Mouse (Mus musculus): ENCODE results near the gene Rnls. TPM values are rescaled to one million over a fixed set of nuclear protein-coding genes. Genes with fewer than 3 reads are reported as not detected.

Rnls gene
- polyA plus RNA-seq, 1 experiment from 2014 or later, result 8.0 TPM

DNA sequence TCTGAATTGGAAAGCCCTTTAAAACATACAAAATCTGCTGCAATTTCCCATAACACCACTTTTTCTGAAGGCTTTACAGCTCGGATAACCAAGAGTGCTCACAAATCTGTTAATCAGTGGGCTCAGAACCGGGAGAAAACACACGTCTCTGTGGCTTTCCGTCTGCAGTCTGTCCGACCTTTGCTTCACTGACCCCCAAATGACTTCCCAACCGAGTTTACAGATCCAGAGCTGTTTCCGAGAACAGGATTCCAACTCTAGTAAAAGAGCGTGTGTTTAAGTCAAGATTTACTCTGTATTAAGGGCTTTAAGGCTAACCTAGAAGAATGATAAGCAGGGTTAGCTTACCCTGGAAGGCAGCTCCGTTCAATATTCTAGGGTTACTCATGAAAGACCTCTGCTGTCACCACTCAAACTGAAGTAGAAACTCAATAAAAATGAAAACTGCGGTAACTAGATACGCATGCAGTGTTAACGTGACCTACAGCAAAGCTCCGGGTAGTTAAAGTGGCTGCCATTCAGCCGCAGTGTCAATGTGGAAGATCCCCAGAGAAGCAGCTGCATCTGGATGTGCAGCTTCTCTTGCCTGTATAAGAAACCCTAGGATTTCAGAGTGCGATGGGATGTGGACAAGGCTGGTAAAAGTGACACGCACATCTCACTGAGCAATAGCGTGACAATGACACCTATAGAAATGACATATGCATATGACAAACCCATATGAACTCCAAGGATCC, 224.4 kb downstream of the Rnls start:
- ATAC-seq, result no peak
- Histone ChIP-seq H3K4me1 (no peaks in the 10 kb centered on the region), H3K4me2 (no peak overlapping the region), H3K9ac (no peak overlapping the region), H3K36me3 (ENCODE audit: poor library complexity, severe bottlenecking) (no peaks in the 10 kb centered on the region), H3K27ac (no peak overlapping the region), H3K4me3 (no peak overlapping the region), H3K27me3 (no peaks in the 10 kb centered on the region), H3K9me3 (replicated peaks) (no peaks in the 10 kb centered on the region)
- 87% methylated on average over 17 of the region's 17 CpGs for WGBS

DNA sequence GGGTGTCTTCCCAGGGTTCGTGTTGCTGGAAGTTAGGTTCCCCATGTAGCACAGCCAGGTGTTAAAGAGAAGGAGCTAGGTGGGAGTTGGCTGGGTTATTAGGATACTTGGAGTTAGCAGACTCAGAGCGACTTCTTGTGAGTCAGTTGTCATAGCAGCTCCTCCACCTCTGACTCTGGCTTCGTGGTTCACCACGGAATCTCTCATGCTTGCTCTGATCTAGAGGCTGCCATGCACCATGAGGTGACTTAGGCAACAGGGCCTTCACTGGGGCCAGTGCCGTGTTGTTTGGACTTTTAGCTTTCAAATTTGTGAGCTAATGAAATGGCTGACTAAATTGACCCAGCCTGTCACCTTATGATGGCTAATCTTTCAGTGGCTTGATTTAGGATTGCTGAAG, 227.3 kb downstream of the Rnls start:
- Histone ChIP-seq H3K36me3 (ENCODE audit: poor library complexity, severe bottlenecking) (no peaks in the 10 kb centered on the region), H3K4me3 (no peak overlapping the region), H3K9me3 (replicated peaks) (no peaks in the 10 kb centered on the region), H3K27me3 (no peaks in the 10 kb centered on the region), H3K9ac (no peak overlapping the region), H3K27ac (no peak overlapping the region), H3K4me1 (no peaks in the 10 kb centered on the region), H3K4me2 (no peak overlapping the region)
- ATAC-seq, result no peak
- WGBS, result 87% methylated on average over 5 of the region's 5 CpGs

GRCm38 (mm10) chr19:33161903-33162302, 230.2 kb downstream of the Rnls start:
- no peak for ATAC-seq

GRCm38 (mm10) chr19:33159897-33160296, 232.2 kb downstream of the Rnls start:
- Histone ChIP-seq H3K4me2 (no peak overlapping the region), H3K27me3 (no peaks in the 10 kb centered on the region), H3K27ac (no peak overlapping the region), H3K4me1 (no peaks in the 10 kb centered on the region), H3K9ac (no peak overlapping the region), H3K4me3 (no peak overlapping the region), H3K36me3 (ENCODE audit: poor library complexity, severe bottlenecking) (no peaks in the 10 kb centered on the region), H3K9me3 (replicated peaks) (no peaks in the 10 kb centered on the region)
- ATAC-seq, result no peak
- 86% methylated on average over 2 of the region's 2 CpGs for WGBS

More at GRCm38 (mm10) chr19:33161903-33162302, 230.2 kb downstream of the Rnls start:
- Histone ChIP-seq H3K36me3 (ENCODE audit: poor library complexity, severe bottlenecking) (no peaks in the 10 kb centered on the region), H3K9me3 (replicated peaks) (no peaks in the 10 kb centered on the region), H3K4me1 (no peaks in the 10 kb centered on the region), H3K4me2 (no peak overlapping the region), H3K9ac (no peak overlapping the region), H3K4me3 (no peak overlapping the region), H3K27me3 (no peaks in the 10 kb centered on the region), H3K27ac (no peak overlapping the region)
- 97% methylated on average over 1 of the region's 1 CpGs for WGBS

- ATAC-seq, result no peak
- Histone ChIP-seq H3K27ac (no peak overlapping the region), H3K9me3 (replicated peaks) (no peaks in the 10 kb centered on the region), H3K27me3 (no peaks in the 10 kb centered on the region), H3K4me2 (no peak overlapping the region), H3K4me1 (no peaks in the 10 kb centered on the region), H3K36me3 (ENCODE audit: poor library complexity, severe bottlenecking) (no peaks in the 10 kb centered on the region), H3K9ac (no peak overlapping the region), H3K4me3 (no peak overlapping the region)
- WGBS, result 95% methylated on average over 1 of the region's 1 CpGs
Observed at GRCm38 (mm10) chr19:33159192-33159591, 232.9 kb downstream of the Rnls start.

- no peak overlapping the region for H3K9ac ChIP-seq
- H3K4me3 ChIP-seq, result no peak overlapping the region
- H3K27ac ChIP-seq, result no peak overlapping the region
- H3K4me1 ChIP-seq, result no peaks in the 10 kb centered on the region
- no peak for ATAC-seq
- no peaks in the 10 kb centered on the region for H3K27me3 ChIP-seq
- WGBS, result 85% methylated on average over 2 of the region's 2 CpGs
- no peak overlapping the region for H3K4me2 ChIP-seq
- no peaks in the 10 kb centered on the region for H3K9me3 ChIP-seq (replicated peaks)
- H3K36me3 ChIP-seq (ENCODE audit: poor library complexity, severe bottlenecking), result no peaks in the 10 kb centered on the region
Observed at GRCm38 (mm10) chr19:33158234-33158633, 233.9 kb downstream of the Rnls start.

DNA sequence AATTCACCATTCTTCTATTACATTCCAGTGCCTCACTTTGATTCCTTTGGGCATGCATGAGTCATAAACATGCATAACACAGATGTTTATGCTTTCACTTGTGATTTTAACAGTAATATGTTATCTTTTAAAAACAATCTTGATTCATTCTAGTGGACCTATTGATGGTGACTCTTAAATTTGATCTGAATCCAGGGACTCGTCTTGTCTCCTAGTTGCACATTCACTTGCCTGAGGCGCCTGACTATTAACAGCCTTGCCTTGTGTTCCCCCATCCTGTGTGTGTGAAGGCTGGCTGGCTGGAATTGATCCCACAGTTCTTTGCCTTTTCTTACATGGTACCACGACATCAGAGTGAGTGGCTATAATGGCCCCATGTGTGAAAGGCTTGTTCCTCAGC, 243.7 kb downstream of the Rnls start:
- no peak for ATAC-seq
- H3K9ac ChIP-seq, result no peak overlapping the region
- H3K27ac ChIP-seq, result no peak overlapping the region
- no peak overlapping the region for H3K4me2 ChIP-seq
- no peak overlapping the region for H3K4me3 ChIP-seq
- no peaks in the 10 kb centered on the region for H3K4me1 ChIP-seq
- no peaks in the 10 kb centered on the region for H3K27me3 ChIP-seq
- no peaks in the 10 kb centered on the region for H3K36me3 ChIP-seq (ENCODE audit: poor library complexity, severe bottlenecking)
- 81% methylated on average over 3 of the region's 3 CpGs for WGBS
- no peaks in the 10 kb centered on the region for H3K9me3 ChIP-seq (replicated peaks)

- H3K4me3 ChIP-seq, result no peak overlapping the region
Observed at GRCm38 (mm10) chr19:33143198-33143597, 248.9 kb downstream of the Rnls start.

DNA sequence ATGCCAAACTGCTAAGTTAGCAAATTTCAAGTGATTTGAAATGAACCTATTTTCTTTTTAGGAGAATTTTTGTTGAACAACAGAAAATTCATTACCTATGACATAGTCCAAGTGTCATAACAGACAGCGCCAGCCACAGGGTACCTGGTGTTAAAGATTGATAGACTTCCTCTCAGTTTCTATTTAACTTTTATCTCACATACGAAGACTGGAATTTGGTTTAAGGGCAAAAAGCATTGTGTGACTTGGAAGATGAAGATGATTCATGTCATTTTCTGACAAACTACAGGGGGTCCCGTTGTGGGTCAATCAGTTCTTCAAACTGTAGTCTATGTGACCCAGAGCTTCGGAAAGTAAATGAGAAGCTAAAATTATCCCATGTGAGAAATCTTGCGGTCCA, 254.8 kb downstream of the Rnls start:
- Histone ChIP-seq H3K36me3 (ENCODE audit: poor library complexity, severe bottlenecking) (no peaks in the 10 kb centered on the region), H3K27me3 (no peaks in the 10 kb centered on the region), H3K4me2 (no peak overlapping the region), H3K4me3 (no peak overlapping the region), H3K9me3 (replicated peaks) (no peaks in the 10 kb centered on the region), H3K9ac (no peak overlapping the region), H3K27ac (no peak overlapping the region), H3K4me1 (no peaks in the 10 kb centered on the region)
- 92% methylated on average over 5 of the region's 5 CpGs for WGBS
- no peak for ATAC-seq

More at GRCm38 (mm10) chr19:33143198-33143597, 248.9 kb downstream of the Rnls start:
- Histone ChIP-seq H3K4me2 (no peak overlapping the region), H3K9me3 (replicated peaks) (no peaks in the 10 kb centered on the region), H3K4me1 (no peaks in the 10 kb centered on the region), H3K36me3 (ENCODE audit: poor library complexity, severe bottlenecking) (no peaks in the 10 kb centered on the region), H3K9ac (no peak overlapping the region), H3K27ac (no peak overlapping the region), H3K27me3 (no peaks in the 10 kb centered on the region)
- WGBS, result 89% methylated on average over 2 of the region's 2 CpGs
- ATAC-seq, result no peak

GRCm38 (mm10) chr19:33122611-33123226, 269.4 kb downstream of the Rnls start:
- H3K36me3 ChIP-seq (ENCODE audit: poor library complexity, severe bottlenecking), result no peaks in the 10 kb centered on the region
- no peaks in the 10 kb centered on the region for H3K27me3 ChIP-seq
- no peaks in the 10 kb centered on the region for H3K4me1 ChIP-seq
- 94% methylated on average over 6 of the region's 6 CpGs for WGBS
- no peak overlapping the region for H3K4me3 ChIP-seq
- no peaks in the 10 kb centered on the region for H3K9me3 ChIP-seq (replicated peaks)
- H3K4me2 ChIP-seq, result no peak overlapping the region
- no peak for ATAC-seq
- H3K9ac ChIP-seq, result no peak overlapping the region
- H3K27ac ChIP-seq, result no peak overlapping the region

GRCm38 (mm10) chr19:33119947-33120346, 272.1 kb downstream of the Rnls start:
- H3K36me3 ChIP-seq (ENCODE audit: poor library complexity, severe bottlenecking), result no peaks in the 10 kb centered on the region
- H3K4me3 ChIP-seq, result no peak overlapping the region
- no peak for ATAC-seq
- H3K9ac ChIP-seq, result no peak overlapping the region
- no peaks in the 10 kb centered on the region for H3K9me3 ChIP-seq (replicated peaks)
- no peak overlapping the region for H3K27ac ChIP-seq
- no peak overlapping the region for H3K4me2 ChIP-seq
- no peaks in the 10 kb centered on the region for H3K4me1 ChIP-seq
- 81% methylated on average over 5 of the region's 5 CpGs for WGBS
- H3K27me3 ChIP-seq, result no peaks in the 10 kb centered on the region

DNA sequence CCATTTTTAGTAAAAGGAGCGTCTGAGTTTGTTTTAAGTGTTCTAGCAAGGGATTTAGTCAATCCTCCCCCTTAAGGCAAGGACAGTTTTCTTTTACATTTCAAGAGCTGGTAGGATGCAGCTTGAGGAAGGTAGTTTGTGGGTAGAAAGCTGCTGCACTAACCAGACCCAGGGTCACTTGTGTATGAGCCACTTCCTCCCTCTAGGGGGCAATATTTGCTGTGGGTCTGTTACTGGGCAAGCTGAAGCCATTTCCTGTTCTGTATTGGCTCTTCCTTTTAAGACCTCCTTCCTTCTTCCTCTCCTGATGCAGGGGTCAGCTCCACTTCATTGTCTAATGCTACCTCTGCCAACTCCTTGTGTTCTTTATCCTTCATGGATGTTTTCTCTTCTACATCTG, 273.2 kb downstream of the Rnls start:
- H3K36me3 ChIP-seq (ENCODE audit: poor library complexity, severe bottlenecking), result no peaks in the 10 kb centered on the region
- no peak overlapping the region for H3K27ac ChIP-seq
- H3K4me1 ChIP-seq, result no peaks in the 10 kb centered on the region
- no peak overlapping the region for H3K9ac ChIP-seq
- WGBS, result 83% methylated on average over 1 of the region's 1 CpGs
- no peak overlapping the region for H3K4me3 ChIP-seq
- ATAC-seq, result no peak
- H3K27me3 ChIP-seq, result no peaks in the 10 kb centered on the region
- H3K4me2 ChIP-seq, result no peak overlapping the region
- H3K9me3 ChIP-seq (replicated peaks), result no peaks in the 10 kb centered on the region
